Mouse (Mus musculus): ENCODE measurements around the gene Tubd1.

DNA sequence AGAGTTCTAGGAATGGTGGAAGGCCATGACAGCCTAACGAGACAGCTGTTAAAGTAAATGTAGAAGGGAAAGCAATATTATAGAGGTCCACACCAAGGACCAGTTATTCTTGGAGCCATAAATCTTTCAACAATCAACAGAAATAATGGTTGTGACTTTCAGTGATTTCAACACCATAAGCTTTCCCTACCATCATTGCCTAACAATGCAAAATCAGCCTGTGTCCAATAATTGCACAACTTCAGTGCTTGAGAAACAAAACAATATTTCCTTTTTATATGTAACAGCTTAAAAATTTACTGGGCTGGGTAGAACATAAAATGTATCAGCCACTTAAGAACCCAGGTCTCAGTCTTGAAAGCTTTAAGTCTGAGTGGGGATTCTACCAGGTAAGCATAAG lies 58.9 kb downstream of the Tubd1 start:
- no peak for TF ChIP-seq POLR2A (IDR thresholded peaks at IDR 0.05; ENCODE audit: insufficient read depth, low read depth, low read length)
- no peak for TF ChIP-seq CTCF (IDR thresholded peaks at IDR 0.05; ENCODE audit: insufficient read depth, low read depth, low read length)
